Mouse (Mus musculus): Measurements from ENCODE around the gene AW549877. TPM values are rescaled to one million over a fixed set of nuclear protein-coding genes. Genes with fewer than 3 reads are reported as not detected.

AW549877 gene
- total and polyA plus RNA-seq, 2 experiments from 2014 or later: 12.5 to 16.4 TPM

DNA sequence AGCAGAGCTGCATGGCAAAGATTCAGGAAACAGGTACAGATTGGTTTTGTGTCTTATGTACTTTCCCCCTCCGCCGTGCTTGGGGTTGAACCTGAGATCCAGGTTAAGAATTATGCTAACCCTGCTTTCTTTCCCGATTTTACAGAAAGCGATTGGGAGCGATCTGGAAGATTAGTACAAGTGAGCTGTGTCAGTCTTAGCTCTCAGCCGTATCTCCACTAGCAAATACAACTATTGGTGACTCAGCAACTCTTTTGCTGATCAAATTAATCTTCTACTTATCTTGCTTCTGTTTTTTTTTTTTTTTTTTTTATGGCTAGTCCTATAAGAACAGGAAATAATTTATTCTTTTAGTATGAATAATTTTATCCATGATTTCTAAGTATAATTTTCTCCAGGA is 25.4 kb downstream of the AW549877 start:
- DNase-seq (ENCODE audit: low spot score): no peak
- no peaks in the 10 kb centered on the region for H3K4me1 ChIP-seq (ENCODE audit: control insufficient read depth, insufficient read depth)
- no peaks in the 10 kb centered on the region for H3K9me3 ChIP-seq (replicated peaks; ENCODE audit: control insufficient read depth, low read length)
- no peak for ATAC-seq (ENCODE audit: insufficient read depth, low read depth)
- no peak overlapping the region for H3K4me3 ChIP-seq (ENCODE audit: low read depth, low read length)
- H3K9ac ChIP-seq (replicated peaks; ENCODE audit: low read depth, low read length): no peak overlapping the region
- H3K36me3 ChIP-seq (replicated peaks; ENCODE audit: control insufficient read depth, insufficient read depth, low read length): peaks cover 42% of the 10 kb centered on the region
- H3K27me3 ChIP-seq (ENCODE audit: control insufficient read depth, insufficient read depth, low read length): no peaks in the 10 kb centered on the region
- H3K27ac ChIP-seq (ENCODE audit: low read depth): no peak overlapping the region
- H3K4me2 ChIP-seq (ENCODE audit: low read depth, low read length): no peak overlapping the region
- WGBS: 94% methylated on average over 6 of the region's 6 CpGs
- TF ChIP-seq EP300 (IDR thresholded peaks at IDR 0.05; ENCODE audit: low read depth) (no peak), CTCF (IDR thresholded peaks at IDR 0.05; ENCODE audit: low read depth) (no peak)

DNA sequence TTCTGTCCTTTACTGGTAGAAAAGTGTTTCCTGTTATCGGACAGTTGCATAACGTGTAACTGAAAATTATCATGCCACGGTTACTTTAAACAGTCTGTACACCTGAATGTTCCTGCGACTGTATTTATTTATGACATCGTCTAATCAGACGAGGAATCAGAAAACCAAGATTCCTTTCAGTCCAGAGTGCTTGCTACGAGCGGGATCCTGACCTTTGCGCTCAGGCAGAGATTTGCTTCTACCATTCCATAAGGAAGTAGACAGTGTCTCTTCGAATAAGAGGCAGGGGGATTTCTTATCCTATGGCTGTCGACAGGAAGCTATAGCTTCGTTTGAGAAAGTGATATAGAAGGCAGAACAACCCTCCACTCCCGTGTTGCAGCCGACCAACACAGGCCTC is 25.8 kb downstream of the AW549877 start:
- Histone ChIP-seq H3K27ac (ENCODE audit: low read depth) (no peak overlapping the region), H3K9ac (replicated peaks; ENCODE audit: low read depth, low read length) (no peak overlapping the region), H3K27me3 (ENCODE audit: control insufficient read depth, insufficient read depth, low read length) (no peaks in the 10 kb centered on the region), H3K4me3 (ENCODE audit: low read depth, low read length) (no peak overlapping the region), H3K36me3 (replicated peaks; ENCODE audit: control insufficient read depth, insufficient read depth, low read length) (peaks cover 38% of the 10 kb centered on the region), H3K9me3 (replicated peaks; ENCODE audit: control insufficient read depth, low read length) (no peaks in the 10 kb centered on the region), H3K4me1 (ENCODE audit: control insufficient read depth, insufficient read depth) (no peaks in the 10 kb centered on the region), H3K4me2 (ENCODE audit: low read depth, low read length) (no peak overlapping the region)
- ATAC-seq (ENCODE audit: insufficient read depth, low read depth): no peak
- 79% methylated on average over 14 of the region's 14 CpGs for WGBS
- TF ChIP-seq CTCF (IDR thresholded peaks at IDR 0.05; ENCODE audit: low read depth) (no peak), EP300 (IDR thresholded peaks at IDR 0.05; ENCODE audit: low read depth) (no peak)
- DNase-seq (ENCODE audit: low spot score): no peak

DNA sequence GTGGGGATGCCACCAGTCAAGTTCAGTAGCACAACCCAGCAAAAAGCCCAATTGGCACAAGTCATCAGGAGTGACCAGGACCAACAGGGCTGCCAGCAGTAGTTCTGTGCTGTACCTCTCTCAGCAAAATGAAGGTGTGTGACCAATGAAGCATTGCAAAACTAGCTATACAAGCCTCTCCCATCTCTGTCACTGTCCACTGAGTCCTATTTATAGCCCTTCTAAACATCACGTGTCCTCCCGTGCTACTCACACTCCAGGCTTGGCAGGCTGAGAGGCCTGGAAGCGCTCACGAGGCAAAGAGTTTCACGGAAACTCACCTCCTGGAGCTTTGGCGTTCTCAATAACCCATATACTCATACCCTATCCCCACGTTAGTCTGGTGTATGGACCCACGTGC is 33.3 kb downstream of the AW549877 start:
- DNase-seq (ENCODE audit: low spot score): peak; percentile 83
- Histone ChIP-seq H3K4me2 (ENCODE audit: low read depth, low read length) (no peak overlapping the region), H3K9ac (replicated peaks; ENCODE audit: low read depth, low read length) (no peak overlapping the region), H3K27ac (ENCODE audit: low read depth) (peak overlapping the region; percentile 89), H3K27me3 (ENCODE audit: control insufficient read depth, insufficient read depth, low read length) (no peaks in the 10 kb centered on the region), H3K4me3 (ENCODE audit: low read depth, low read length) (no peak overlapping the region), H3K4me1 (ENCODE audit: control insufficient read depth, insufficient read depth) (peaks cover 7% of the 10 kb centered on the region), H3K36me3 (replicated peaks; ENCODE audit: control insufficient read depth, insufficient read depth, low read length) (peaks cover 8% of the 10 kb centered on the region; the same call in 1 of the 2 replicates), H3K9me3 (replicated peaks; ENCODE audit: control insufficient read depth, low read length) (no peaks in the 10 kb centered on the region)
- TF ChIP-seq EP300 (IDR thresholded peaks at IDR 0.05; ENCODE audit: low read depth): peak; percentile 49; the same call in 1 of the 2 replicates
- TF ChIP-seq CTCF (IDR thresholded peaks at IDR 0.05; ENCODE audit: low read depth): no peak
- WGBS: 39% methylated on average over 8 of the region's 8 CpGs
- ATAC-seq (ENCODE audit: insufficient read depth, low read depth): peak; percentile 99

DNA sequence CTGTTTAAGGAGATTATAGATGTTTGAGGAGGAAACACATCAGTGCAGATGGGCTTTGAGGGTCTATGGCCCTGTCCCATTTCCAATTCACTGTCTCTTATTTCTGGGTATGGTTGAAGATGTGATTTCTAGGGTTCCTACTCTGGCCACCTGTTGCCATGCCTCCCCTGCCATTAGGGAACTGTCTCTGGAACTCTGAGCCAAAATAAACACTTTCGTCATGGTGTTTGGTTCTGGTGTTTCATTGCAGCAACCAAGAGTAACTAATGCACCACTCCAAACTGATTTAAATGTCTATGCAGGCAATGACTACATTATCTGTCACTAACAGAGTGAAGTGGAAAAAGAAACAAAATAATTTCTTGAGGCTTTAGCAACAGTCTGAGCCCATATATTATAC is 35.5 kb downstream of the AW549877 start:
- DNase-seq (ENCODE audit: low spot score) (no peak), ATAC-seq (ENCODE audit: insufficient read depth, low read depth) (no peak)
- Histone ChIP-seq H3K9ac (replicated peaks; ENCODE audit: low read depth, low read length) (no peak overlapping the region), H3K9me3 (replicated peaks; ENCODE audit: control insufficient read depth, low read length) (no peaks in the 10 kb centered on the region), H3K36me3 (replicated peaks; ENCODE audit: control insufficient read depth, insufficient read depth, low read length) (peaks cover 5% of the 10 kb centered on the region; the same call in 1 of the 2 replicates), H3K27me3 (ENCODE audit: control insufficient read depth, insufficient read depth, low read length) (no peaks in the 10 kb centered on the region), H3K4me2 (ENCODE audit: low read depth, low read length) (no peak overlapping the region), H3K4me1 (ENCODE audit: control insufficient read depth, insufficient read depth) (peaks cover 7% of the 10 kb centered on the region), H3K27ac (ENCODE audit: low read depth) (no peak overlapping the region), H3K4me3 (ENCODE audit: low read depth, low read length) (no peak overlapping the region)
- TF ChIP-seq EP300 (IDR thresholded peaks at IDR 0.05; ENCODE audit: low read depth) (no peak), CTCF (IDR thresholded peaks at IDR 0.05; ENCODE audit: low read depth) (no peak)
- WGBS: 61% methylated on average over 1 of the region's 1 CpGs

DNA sequence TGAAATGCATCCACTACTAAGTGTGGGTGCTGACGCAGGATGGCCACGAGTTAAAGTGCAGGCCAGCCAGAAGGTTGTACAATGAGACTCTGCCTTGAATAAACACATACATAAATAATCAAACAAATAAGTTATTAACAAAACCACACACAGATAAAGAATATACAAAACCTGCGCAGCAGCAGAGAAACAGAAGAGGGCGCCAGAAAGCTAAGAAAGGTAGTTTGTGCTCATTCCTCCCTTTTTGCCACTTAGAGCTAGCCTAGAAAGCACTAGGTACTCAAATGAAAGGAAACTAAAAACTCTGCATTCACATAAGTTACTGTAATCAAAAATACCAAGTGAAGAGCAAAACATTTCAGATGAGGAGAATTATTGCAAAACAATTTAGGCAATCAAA is 37.6 kb downstream of the AW549877 start:
- Histone ChIP-seq H3K36me3 (replicated peaks; ENCODE audit: control insufficient read depth, insufficient read depth, low read length) (no peaks in the 10 kb centered on the region), H3K9me3 (replicated peaks; ENCODE audit: control insufficient read depth, low read length) (no peaks in the 10 kb centered on the region), H3K4me2 (ENCODE audit: low read depth, low read length) (no peak overlapping the region), H3K4me3 (ENCODE audit: low read depth, low read length) (no peak overlapping the region), H3K27me3 (ENCODE audit: control insufficient read depth, insufficient read depth, low read length) (no peaks in the 10 kb centered on the region), H3K9ac (replicated peaks; ENCODE audit: low read depth, low read length) (no peak overlapping the region), H3K27ac (ENCODE audit: low read depth) (no peak overlapping the region), H3K4me1 (ENCODE audit: control insufficient read depth, insufficient read depth) (peaks cover 7% of the 10 kb centered on the region)
- 21% methylated on average over 4 of the region's 4 CpGs for WGBS
- TF ChIP-seq EP300 (IDR thresholded peaks at IDR 0.05; ENCODE audit: low read depth) (no peak), CTCF (IDR thresholded peaks at IDR 0.05; ENCODE audit: low read depth) (peak; percentile 79)
- no peak for ATAC-seq (ENCODE audit: insufficient read depth, low read depth)
- peak; percentile 68 for DNase-seq (ENCODE audit: low spot score)

DNA sequence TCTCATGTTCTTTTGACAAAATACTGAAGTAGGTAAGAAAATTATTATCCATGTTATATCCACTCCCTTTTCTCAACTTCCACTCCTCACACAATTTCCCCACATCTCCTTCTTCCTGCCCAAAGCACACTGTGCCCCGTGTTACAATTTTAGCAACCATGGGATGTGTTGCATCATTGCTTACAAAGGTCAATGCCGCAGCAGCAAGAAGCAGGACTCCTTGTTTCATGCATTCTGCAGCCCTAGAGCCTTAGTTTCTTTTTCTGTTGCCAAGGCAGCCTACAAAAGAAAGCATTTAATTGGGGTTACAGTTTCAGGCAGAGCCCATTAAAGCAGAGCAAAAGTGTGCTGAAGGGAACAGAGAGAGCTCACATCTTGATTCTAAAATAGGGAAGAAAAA is 40.6 kb downstream of the AW549877 start:
- H3K27me3 ChIP-seq (ENCODE audit: control insufficient read depth, insufficient read depth, low read length): no peaks in the 10 kb centered on the region
- no peak overlapping the region for H3K4me2 ChIP-seq (ENCODE audit: low read depth, low read length)
- no peak overlapping the region for H3K27ac ChIP-seq (ENCODE audit: low read depth)
- H3K4me1 ChIP-seq (ENCODE audit: control insufficient read depth, insufficient read depth): no peaks in the 10 kb centered on the region
- ATAC-seq (ENCODE audit: insufficient read depth, low read depth): no peak
- H3K4me3 ChIP-seq (ENCODE audit: low read depth, low read length): no peak overlapping the region
- 76% methylated on average over 2 of the region's 2 CpGs for WGBS
- TF ChIP-seq EP300 (IDR thresholded peaks at IDR 0.05; ENCODE audit: low read depth): no peak
- TF ChIP-seq CTCF (IDR thresholded peaks at IDR 0.05; ENCODE audit: low read depth): no peak
- no peaks in the 10 kb centered on the region for H3K36me3 ChIP-seq (replicated peaks; ENCODE audit: control insufficient read depth, insufficient read depth, low read length)
- no peak overlapping the region for H3K9ac ChIP-seq (replicated peaks; ENCODE audit: low read depth, low read length)
- no peak for DNase-seq (ENCODE audit: low spot score)
- H3K9me3 ChIP-seq (replicated peaks; ENCODE audit: control insufficient read depth, low read length): no peaks in the 10 kb centered on the region
